Mouse (Mus musculus) cerebellum, adult 11 months (tissue): ENCODE measurements around the gene Tecta.

ENCODE experiments used
- DNase-seq: peaks from one replicate; pipeline ENCODE4 v3.0.0; 2022

The Tecta gene

GRCm38 (mm10) chr9:42399829-42400228 is at the start of gene Tecta:
TSS of gene Tecta (minus strand) at chr9:42399929.
- no peak for DNase-seq

- DNase-seq: no peak
Observed at GRCm38 (mm10) chr9:42449043-42449442, 49.3 kb upstream of the Tecta start.

- no peak for DNase-seq
Observed at GRCm38 (mm10) chr9:42442100-42442499, 42.4 kb upstream of the Tecta start.

GRCm38 (mm10) chr9:42441234-42441633 is 41.5 kb upstream of the Tecta start:
- no peak for DNase-seq

- no peak for DNase-seq
Observed at GRCm38 (mm10) chr9:42439446-42439845, 39.7 kb upstream of the Tecta start.

GRCm38 (mm10) chr9:42432155-42432554 is 32.4 kb upstream of the Tecta start:
- no peak for DNase-seq

- no peak for DNase-seq
Observed at GRCm38 (mm10) chr9:42431606-42432005, 31.9 kb upstream of the Tecta start.

- peak; percentile 33 for DNase-seq
Observed at GRCm38 (mm10) chr9:42428060-42428924, 28.6 kb upstream of the Tecta start.

- no peak for DNase-seq
Observed at GRCm38 (mm10) chr9:42426661-42427358, 27.1 kb upstream of the Tecta start.

GRCm38 (mm10) chr9:42423649-42424048 is 23.9 kb upstream of the Tecta start:
- no peak for DNase-seq

- no peak for DNase-seq
Observed at GRCm38 (mm10) chr9:42419687-42420086, 20.0 kb upstream of the Tecta start.

GRCm38 (mm10) chr9:42418786-42419185 is 19.1 kb upstream of the Tecta start:
- DNase-seq: no peak

GRCm38 (mm10) chr9:42417352-42417952 is 17.7 kb upstream of the Tecta start:
- DNase-seq: no peak

- DNase-seq: no peak
Observed at GRCm38 (mm10) chr9:42415184-42415583, 15.5 kb upstream of the Tecta start.

- DNase-seq: no peak
Observed at GRCm38 (mm10) chr9:42413345-42413744, 13.6 kb upstream of the Tecta start.

GRCm38 (mm10) chr9:42411296-42411695 is 11.6 kb upstream of the Tecta start:
- DNase-seq: no peak

GRCm38 (mm10) chr9:42405736-42406135 is 6.0 kb upstream of the Tecta start:
- no peak for DNase-seq

GRCm38 (mm10) chr9:42401486-42401885 is 1.8 kb upstream of the Tecta start:
- no peak for DNase-seq

- no peak for DNase-seq
Observed at GRCm38 (mm10) chr9:42396141-42396540, 3.6 kb downstream of the Tecta start.

- DNase-seq: no peak
Observed at GRCm38 (mm10) chr9:42394903-42395302, 4.8 kb downstream of the Tecta start.

- DNase-seq: no peak
Observed at GRCm38 (mm10) chr9:42394321-42394720, 5.4 kb downstream of the Tecta start.

GRCm38 (mm10) chr9:42392927-42393326 is 6.8 kb downstream of the Tecta start:
- no peak for DNase-seq

- no peak for DNase-seq
Observed at GRCm38 (mm10) chr9:42388490-42388889, 11.2 kb downstream of the Tecta start.

- no peak for DNase-seq
Observed at GRCm38 (mm10) chr9:42387038-42387437, 12.7 kb downstream of the Tecta start.
